Mouse (Mus musculus): ENCODE measurements around the gene Dennd1a.

DNA sequence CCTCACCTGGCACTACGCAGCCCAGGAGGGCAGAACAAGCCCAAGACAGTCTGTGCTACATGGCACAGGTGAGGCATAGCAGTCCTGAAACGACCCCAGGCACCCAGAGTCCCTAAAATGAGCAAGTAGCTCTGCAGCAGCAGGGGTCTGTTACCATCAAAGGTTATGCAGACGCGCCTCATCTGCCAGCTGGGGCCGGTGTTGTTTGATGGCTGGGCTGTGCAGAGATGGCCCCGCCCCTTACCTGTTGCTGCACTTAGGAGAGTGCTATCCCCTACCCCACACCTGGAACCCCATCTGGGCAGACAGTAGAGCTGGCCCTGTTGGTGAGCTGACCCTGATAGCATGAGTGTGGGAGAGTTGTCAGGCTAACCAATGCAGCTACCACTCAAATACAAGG is 526.6 kb downstream of the Dennd1a start:
- TF ChIP-seq CTCF (IDR thresholded peaks at IDR 0.05; ENCODE audit: low read depth) (no peak), EP300 (optimal IDR thresholded peaks at IDR 0.05) (no peak)

All from stomach, postnatal 0 days (tissue).